Mouse (Mus musculus): ENCODE results near the gene Hddc3. TPM values are rescaled to one million over a fixed set of nuclear protein-coding genes. Genes with fewer than 3 reads are reported as not detected.

Gene Hddc3
- polyA plus RNA-seq, 1 experiment = 57.7 TPM

DNA sequence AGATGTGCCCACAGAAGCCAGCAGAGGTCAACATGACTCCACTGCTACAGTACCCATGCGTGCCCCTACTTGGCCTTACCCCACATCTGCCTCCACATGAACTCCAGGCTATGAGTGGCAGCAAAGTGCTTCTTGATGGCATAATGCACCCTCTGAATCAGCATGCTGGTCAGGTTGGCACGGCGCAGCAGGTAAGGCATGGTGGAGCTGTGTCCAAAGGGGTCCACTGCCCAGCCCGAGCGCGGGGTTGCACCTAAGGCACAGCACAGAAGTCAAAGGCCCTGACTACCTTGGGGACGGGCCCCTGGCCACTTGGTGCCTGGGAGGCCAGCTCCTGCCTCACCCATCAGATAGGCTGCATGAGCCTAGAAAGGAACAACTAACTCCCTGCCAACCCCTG, 24.3 kb downstream of the Hddc3 start:
- no peak overlapping the region; the same call in 1 of the 2 replicates for H3K27ac ChIP-seq (ENCODE audit: insufficient read depth, low read length)
- DNase-seq = no peak
- no peak for TF ChIP-seq CTCF (IDR thresholded peaks at IDR 0.05; ENCODE audit: borderline replicate concordance, insufficient read depth, low read depth, low read length)
- TF ChIP-seq POLR2A (IDR thresholded peaks at IDR 0.05; ENCODE audit: borderline replicate concordance, insufficient read depth, low read length) = no peak
- peaks cover 29% of the 10 kb centered on the region for H3K4me1 ChIP-seq (ENCODE audit: control insufficient read depth, insufficient read depth, low read length)
- no peaks in the 10 kb centered on the region for H3K27me3 ChIP-seq (ENCODE audit: control insufficient read depth, insufficient read depth, low read length)
- WGBS = 96% methylated on average over 7 of the region's 7 CpGs
- H3K4me3 ChIP-seq (replicated peaks; ENCODE audit: insufficient read depth, low read depth, low read length) = no peak overlapping the region

DNA sequence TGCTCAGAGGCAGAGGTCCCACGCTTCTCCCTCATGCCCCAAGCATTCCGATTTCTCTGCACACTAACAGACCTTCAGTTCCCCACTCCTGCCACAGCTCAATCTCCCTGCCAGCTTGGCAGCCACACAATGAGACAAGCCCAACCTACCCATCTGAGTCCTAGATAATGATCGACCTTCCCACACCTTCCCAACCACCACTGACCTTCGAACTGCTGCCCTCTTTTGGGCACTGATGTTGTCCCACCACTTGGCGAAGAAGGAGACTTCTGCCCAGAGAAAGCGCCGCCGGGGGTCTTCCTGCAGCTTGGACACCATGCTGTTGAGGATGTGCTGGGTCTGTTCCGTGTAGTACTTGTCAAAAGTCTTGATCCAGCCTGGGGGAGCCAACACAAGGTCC, 25.1 kb downstream of the Hddc3 start:
- TF ChIP-seq CTCF (IDR thresholded peaks at IDR 0.05; ENCODE audit: borderline replicate concordance, insufficient read depth, low read depth, low read length) = no peak
- TF ChIP-seq POLR2A (IDR thresholded peaks at IDR 0.05; ENCODE audit: borderline replicate concordance, insufficient read depth, low read length) = no peak
- H3K4me3 ChIP-seq (replicated peaks; ENCODE audit: insufficient read depth, low read depth, low read length) = no peak overlapping the region
- no peak for DNase-seq
- no peak overlapping the region for H3K27ac ChIP-seq (ENCODE audit: insufficient read depth, low read length)
- H3K4me1 ChIP-seq (ENCODE audit: control insufficient read depth, insufficient read depth, low read length) = peaks cover 29% of the 10 kb centered on the region
- 67% methylated on average over 9 of the region's 9 CpGs for WGBS
- H3K27me3 ChIP-seq (ENCODE audit: control insufficient read depth, insufficient read depth, low read length) = no peaks in the 10 kb centered on the region

DNA sequence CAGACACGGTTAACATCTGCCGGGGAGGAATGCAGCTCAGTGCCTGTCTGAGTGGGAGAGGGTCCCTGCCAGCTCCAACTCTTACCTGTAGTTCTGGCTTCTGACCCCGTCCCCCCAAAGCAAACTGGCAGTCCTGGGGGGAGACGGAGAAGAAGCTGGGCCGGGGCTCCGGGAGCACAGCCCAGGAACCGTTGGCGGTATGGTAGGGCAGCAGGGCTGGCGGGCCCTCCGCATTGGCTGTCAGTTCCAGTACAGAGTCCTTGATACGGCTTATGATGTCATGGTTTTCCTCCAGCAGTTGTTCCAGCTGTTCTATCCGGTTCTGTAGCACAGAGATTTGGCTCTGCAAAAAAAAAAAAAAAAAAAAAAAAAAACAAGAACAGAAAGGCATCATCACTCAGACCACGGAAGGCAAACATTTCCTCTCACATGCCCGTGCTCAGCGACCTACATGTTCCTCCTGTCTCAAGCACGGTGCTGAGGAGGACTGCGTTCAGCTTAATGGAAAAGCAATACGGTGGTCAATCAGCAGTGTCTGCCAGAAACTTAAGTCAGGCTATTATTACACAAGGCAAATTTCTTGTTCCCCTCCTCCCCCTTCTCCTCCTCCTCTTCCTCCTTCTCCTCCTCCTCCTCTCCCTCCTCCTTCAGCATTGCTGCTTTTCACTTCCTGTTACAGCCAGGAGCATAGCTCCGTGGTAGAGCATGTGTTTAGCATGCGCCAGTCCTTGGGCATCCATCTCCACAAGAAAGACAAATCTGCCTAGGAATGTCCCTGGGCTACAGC, 25.9 kb downstream of the Hddc3 start:
- no peak for DNase-seq
- TF ChIP-seq CTCF (IDR thresholded peaks at IDR 0.05; ENCODE audit: borderline replicate concordance, insufficient read depth, low read depth, low read length) (no peak), POLR2A (IDR thresholded peaks at IDR 0.05; ENCODE audit: borderline replicate concordance, insufficient read depth, low read length) (no peak)
- Histone ChIP-seq H3K4me3 (replicated peaks; ENCODE audit: insufficient read depth, low read depth, low read length) (peak overlapping the region; percentile 87), H3K27me3 (ENCODE audit: control insufficient read depth, insufficient read depth, low read length) (no peaks in the 10 kb centered on the region), H3K27ac (ENCODE audit: insufficient read depth, low read length) (peak overlapping the region; percentile 71), H3K4me1 (ENCODE audit: control insufficient read depth, insufficient read depth, low read length) (peaks cover 29% of the 10 kb centered on the region)
- 59% methylated on average over 20 of the region's 20 CpGs for WGBS

DNA sequence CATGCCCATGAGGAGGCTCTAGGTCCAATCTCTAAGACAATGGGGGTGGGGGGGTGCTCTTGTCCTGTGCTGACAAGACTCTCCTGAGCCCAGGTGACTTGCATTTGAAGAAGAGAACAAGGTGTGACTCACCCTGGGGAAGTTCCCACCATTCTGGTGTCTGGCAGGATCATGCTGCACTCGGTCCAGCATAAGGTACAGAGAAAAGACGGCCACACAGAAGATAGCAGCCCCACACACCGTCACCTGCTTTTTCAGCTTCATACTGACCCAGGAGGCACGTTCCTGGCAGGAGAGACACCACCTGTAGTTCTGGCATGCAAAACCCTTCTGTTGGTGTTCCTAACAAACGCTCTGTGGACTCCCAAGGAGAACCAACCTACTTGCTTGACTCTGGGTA, 26.6 kb downstream of the Hddc3 start:
- H3K4me1 ChIP-seq (ENCODE audit: control insufficient read depth, insufficient read depth, low read length) = peaks cover 29% of the 10 kb centered on the region
- peak overlapping the region; percentile 71 for H3K27ac ChIP-seq (ENCODE audit: insufficient read depth, low read length)
- H3K27me3 ChIP-seq (ENCODE audit: control insufficient read depth, insufficient read depth, low read length) = no peaks in the 10 kb centered on the region
- TF ChIP-seq POLR2A (IDR thresholded peaks at IDR 0.05; ENCODE audit: borderline replicate concordance, insufficient read depth, low read length) (no peak; the same call in 1 of the 2 replicates), CTCF (IDR thresholded peaks at IDR 0.05; ENCODE audit: borderline replicate concordance, insufficient read depth, low read depth, low read length) (no peak)
- peak overlapping the region; percentile 87 for H3K4me3 ChIP-seq (replicated peaks; ENCODE audit: insufficient read depth, low read depth, low read length)
- peak; percentile 60 to 70 for DNase-seq
- WGBS = 8% methylated on average over 5 of the region's 5 CpGs

DNA sequence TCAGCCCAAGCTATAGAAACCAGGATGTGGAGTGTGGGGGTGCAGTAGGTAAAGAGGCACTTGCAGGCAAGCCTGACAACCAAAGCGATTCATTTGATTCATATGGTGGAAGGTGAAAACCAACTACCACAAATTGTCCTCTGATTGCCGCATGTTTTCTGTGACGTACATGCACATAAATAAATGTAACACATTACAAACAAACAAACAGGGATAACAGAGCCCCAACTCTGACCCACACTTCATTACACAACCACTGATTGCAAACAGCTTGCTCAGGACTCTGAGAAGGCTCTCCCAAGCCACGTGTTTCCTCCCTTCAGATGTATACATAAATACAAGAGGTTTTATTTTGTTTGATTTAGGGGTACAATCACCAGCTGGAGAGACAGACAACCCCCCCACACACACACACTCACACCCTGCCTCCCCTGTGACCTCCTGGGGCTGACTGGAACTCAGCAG, 27.1 kb downstream of the Hddc3 start:
- Histone ChIP-seq H3K27me3 (ENCODE audit: control insufficient read depth, insufficient read depth, low read length) (no peaks in the 10 kb centered on the region), H3K27ac (ENCODE audit: insufficient read depth, low read length) (peak overlapping the region; percentile 98), H3K4me1 (ENCODE audit: control insufficient read depth, insufficient read depth, low read length) (peaks cover 29% of the 10 kb centered on the region), H3K4me3 (replicated peaks; ENCODE audit: insufficient read depth, low read depth, low read length) (peak overlapping the region; percentile 87)
- no peak for TF ChIP-seq POLR2A (IDR thresholded peaks at IDR 0.05; ENCODE audit: borderline replicate concordance, insufficient read depth, low read length)
- no peak for TF ChIP-seq CTCF (IDR thresholded peaks at IDR 0.05; ENCODE audit: borderline replicate concordance, insufficient read depth, low read depth, low read length)
- DNase-seq = no peak
- WGBS = 8% methylated on average over 4 of the region's 4 CpGs

DNA sequence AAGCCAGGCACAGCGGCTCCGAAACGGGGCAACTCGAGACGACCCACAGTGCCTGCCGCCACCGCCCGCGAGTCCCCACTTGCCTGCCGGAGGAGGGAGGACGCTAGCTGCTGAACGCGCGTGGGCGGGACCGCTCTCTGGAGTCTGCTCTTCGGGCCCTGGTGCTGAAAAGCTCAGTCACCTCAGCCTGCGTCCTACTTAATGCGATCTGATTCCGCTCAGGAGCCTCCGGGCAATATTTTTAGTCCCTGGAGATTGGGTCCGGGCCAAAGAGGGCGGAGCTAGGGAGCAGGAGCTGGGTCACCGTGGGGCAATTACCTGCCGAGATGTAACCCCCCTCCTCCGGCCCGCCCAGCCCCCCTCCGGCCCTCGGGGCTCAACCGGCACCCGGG, 27.7 kb downstream of the Hddc3 start:
- under 1% methylated on average over 31 of the region's 31 CpGs for WGBS
- TF ChIP-seq POLR2A (IDR thresholded peaks at IDR 0.05; ENCODE audit: borderline replicate concordance, insufficient read depth, low read length) (peak; percentile 85), CTCF (IDR thresholded peaks at IDR 0.05; ENCODE audit: borderline replicate concordance, insufficient read depth, low read depth, low read length) (no peak)
- peak; percentile 93 to 95 for DNase-seq
- Histone ChIP-seq H3K4me3 (replicated peaks; ENCODE audit: insufficient read depth, low read depth, low read length) (peak overlapping the region; percentile 87), H3K27me3 (ENCODE audit: control insufficient read depth, insufficient read depth, low read length) (no peaks in the 10 kb centered on the region), H3K4me1 (ENCODE audit: control insufficient read depth, insufficient read depth, low read length) (peaks cover 29% of the 10 kb centered on the region), H3K27ac (ENCODE audit: insufficient read depth, low read length) (peak overlapping the region; percentile 98)

DNA sequence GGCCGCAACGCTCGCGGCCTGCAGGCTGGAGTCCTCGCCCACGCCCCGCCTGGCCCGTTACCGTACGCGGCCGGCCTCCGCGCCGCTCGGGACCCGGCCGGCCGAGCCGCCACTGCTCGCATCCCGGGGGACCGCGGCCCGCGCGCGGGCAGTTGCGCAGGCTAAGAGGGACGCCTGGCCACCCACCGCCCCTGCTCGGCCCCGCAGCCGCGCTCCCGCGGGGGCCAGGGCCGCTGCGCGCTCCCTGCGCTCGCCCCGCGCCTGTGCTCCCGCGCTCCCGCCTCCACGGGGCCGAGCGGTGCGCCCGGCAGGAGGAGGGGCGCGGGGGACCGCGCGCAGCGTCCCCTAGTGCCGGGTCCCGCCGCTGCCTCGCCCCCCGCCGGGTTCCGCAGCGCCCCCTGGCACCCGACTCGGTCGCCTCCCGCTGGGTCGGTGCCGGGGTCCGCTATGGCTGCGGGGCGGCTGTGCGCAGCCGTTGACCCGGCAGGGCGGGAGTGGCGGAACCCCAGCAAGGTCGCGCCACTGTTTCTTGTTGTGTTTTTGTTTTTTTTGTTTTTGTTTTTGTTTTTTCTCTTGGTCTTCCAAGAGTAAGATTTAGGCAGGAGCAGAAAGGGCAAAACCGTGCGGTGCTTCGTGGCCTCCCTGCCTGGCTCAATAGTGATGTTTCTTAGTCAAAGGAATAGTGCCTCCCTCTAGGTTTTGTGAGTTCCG, 28.3 kb downstream of the Hddc3 start, which contains the start of gene Man2a2:
Man2a2 (minus strand) TSS at position 335 of the 711 bp plus-strand sequence.
- Histone ChIP-seq H3K4me3 (replicated peaks; ENCODE audit: insufficient read depth, low read depth, low read length) (peak within 1 kb of the TSS; percentile 87), H3K27ac (ENCODE audit: insufficient read depth, low read length) (peak within 1 kb of the TSS; percentile 98), H3K27me3 (ENCODE audit: control insufficient read depth, insufficient read depth, low read length) (no peaks in the 10 kb centered on the region), H3K4me1 (ENCODE audit: control insufficient read depth, insufficient read depth, low read length) (peaks cover 26% of the 10 kb centered on the region)
- DNase-seq = peak; percentile 75 to 80
- TF ChIP-seq CTCF (IDR thresholded peaks at IDR 0.05; ENCODE audit: borderline replicate concordance, insufficient read depth, low read depth, low read length) = peak; percentile 38; the same call in 1 of the 2 replicates
- peak; percentile 45; the same call in 1 of the 2 replicates for TF ChIP-seq POLR2A (IDR thresholded peaks at IDR 0.05; ENCODE audit: borderline replicate concordance, insufficient read depth, low read length)
- under 1% methylated on average over 75 of the region's 86 CpGs for WGBS
